Mouse (Mus musculus): ENCODE results near the gene Olfr992.
"Not testable (repeated sequence)": the region's sequence is repeated elsewhere in the genome, so short reads cannot be mapped to it uniquely, and the experiment has no call there.

Olfr992 gene

DNA sequence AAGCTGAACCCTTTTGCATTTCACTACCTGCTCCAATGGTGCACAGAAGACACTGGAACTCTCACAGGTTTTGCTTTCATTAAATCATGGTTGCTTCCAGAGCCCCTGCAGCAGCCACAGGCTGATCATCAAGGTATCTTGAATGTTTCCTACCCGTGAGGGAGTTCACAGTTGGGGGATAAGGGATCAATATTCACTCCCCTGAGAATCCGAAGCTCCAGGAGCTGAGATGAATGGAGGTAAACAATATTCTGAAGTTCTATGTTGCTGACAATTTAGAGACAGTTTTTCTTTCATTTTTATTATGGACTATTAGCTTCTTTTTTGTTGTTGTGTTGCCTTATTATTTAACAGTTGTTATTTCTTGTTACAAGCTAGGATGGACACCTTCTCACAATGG is at the start of gene Olfr992:
Gene Olfr992 (minus strand): TSS at position 101 of the 400 bp plus-strand sequence.
- no peak for DNase-seq (ENCODE audit: low spot score in 2 of 2)

DNA sequence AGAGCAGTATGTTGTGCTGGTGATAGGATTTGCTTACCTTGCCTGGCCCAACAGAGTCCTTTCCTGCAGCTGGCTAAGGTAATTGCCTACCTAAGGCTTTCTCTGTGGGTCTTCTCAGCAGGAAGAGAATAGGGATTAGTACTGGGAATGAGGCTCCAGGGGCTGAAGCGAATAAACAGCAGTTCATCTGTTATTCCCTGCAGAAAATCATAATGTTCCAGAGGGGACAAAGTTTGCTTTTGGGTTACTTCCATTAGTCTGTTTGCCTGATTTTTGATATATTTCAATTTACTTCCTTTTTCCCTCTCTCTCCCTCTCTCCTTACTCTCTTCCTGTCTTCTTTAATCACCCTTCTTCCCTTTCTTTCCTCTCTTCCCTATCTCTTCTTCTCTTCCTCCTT is 34.3 kb upstream of the Olfr992 start, which contains the start of gene Olfr995:
Gene Olfr995 (minus strand): TSS at position 101 of the 400 bp plus-strand sequence.
- no peak for DNase-seq (ENCODE audit: low spot score in 2 of 2)

DNA sequence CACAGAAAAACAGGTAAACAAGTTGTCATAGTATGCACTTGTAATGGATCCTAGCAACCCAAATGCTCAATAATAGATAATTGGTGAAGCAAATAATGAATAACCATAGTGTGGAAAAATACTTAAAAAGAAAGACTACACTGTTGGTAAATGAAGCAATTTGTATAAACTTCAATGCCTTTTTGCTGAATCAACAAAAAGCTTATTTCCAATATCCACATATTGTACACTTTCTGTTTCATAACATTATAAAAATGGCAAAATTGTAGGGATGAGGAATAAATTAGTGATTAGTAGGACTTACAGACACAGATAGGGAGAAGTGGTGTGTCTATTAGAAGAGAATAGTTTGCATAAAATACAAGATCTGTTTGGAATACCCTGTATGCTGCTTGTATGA is 33.3 kb upstream of the Olfr992 start:
- no peak for DNase-seq (ENCODE audit: low spot score in 2 of 2)

DNA sequence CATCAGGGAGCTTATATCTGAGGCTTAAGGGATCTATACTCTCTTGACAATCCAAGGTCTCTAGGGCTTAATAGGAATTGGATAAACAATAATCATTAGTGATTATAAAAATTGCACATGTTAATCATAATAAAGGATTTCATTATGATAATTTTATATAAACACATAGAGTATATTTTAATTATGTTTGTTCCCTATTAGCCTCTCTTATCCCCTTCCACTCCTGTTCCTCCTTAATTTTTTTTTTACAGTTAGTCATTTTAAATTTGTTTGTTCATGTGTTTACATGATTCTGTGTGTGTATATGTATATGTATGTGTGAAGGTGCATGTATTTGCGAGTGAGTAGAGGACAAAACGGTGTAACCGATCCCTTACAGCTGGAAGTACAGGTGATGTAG is 27.1 kb upstream of the Olfr992 start, which contains the start of gene Olfr994:
Gene Olfr994 (minus strand): TSS at position 101 of the 400 bp plus-strand sequence.
- DNase-seq (ENCODE audit: low spot score in 2 of 2) = no peak

DNA sequence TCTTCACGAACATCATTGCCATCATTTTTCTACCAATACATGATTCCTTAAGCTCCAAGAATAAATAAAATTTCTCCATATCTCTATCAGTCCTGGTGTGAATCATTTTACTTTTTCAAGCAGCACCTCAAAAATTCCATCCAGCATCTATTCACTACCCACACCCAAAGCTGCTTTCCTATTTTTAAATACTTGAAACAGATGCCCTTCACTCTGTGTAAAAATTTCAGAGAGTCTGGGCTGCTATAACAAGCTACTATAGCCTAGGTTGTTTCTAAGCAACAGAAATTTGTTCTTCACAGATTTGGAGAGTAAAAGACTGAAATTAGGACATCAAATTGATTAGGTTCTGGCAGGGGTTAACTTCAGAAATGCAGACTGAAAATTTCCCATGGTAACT is 16.6 kb upstream of the Olfr992 start:
- DNase-seq (ENCODE audit: low spot score in 2 of 2) = no peak

DNA sequence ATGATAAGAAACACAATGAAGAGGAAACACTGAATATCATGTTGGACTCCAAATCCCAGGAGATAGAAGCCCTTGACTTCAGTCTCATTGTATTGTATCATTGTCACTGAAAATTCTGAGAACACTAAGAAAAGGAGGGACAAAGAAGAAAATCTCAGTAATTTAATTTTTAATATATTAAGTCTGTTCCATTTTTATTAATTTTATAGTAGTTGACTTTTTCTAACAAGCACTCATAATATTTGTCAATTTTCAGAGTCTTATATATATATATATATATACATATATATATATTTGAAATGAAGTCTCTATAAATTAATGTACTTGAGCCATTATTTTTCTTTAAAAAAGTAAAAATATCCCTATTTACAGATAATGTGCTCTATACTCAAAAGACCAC is 5.5 kb upstream of the Olfr992 start, which contains the start of gene Olfr993:
Gene Olfr993 (minus strand): TSS at position 101 of the 400 bp plus-strand sequence.
- no peak for DNase-seq (ENCODE audit: low spot score in 2 of 2)

DNA sequence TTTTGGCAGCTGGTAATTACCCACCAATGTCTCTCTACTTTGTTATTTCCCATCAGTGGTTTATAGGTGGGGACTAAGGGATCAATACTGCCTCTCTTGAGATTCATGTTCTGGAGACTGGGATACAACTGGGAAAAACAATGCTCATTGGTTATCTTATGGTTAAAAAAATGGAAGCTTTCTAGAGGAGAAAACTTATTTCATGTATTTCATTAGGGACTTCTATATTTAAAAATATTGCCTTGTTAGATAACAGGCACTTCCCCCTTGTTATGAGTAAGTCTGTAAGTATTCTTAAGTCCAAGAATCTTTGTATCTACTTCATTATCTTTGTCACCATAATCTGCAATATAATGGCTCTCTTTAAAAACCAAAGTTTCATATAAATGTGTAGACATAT is 46.1 kb downstream of the Olfr992 start, which contains the start of gene Olfr988:
Gene Olfr988 (minus strand): TSS at position 101 of the 400 bp plus-strand sequence.
- not testable (repeated sequence) for DNase-seq (ENCODE audit: low spot score in 2 of 2)
